Mouse (Mus musculus): Measurements from ENCODE around the gene Nt5c3b.

The Nt5c3b gene

DNA sequence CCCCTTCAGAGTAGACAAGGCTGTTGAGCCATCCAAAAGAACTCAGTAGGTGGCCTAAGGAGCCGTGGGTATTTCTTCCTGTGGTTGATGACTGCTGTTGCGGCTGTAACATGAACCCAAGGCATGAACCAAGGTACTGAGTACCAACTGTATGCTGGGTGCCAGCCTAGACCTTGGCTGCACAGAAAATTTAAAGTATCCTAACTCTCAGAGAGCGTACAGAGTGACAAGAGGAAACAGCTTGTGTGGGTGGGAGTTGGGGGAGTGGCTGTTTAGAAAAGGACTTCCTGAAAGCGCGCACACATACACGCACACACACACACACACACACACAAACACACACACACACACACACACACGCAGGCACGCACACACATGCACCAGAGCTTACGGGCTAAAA, 42.3 kb downstream of the Nt5c3b start:
- DNase-seq (ENCODE audit: low spot score) = no peak

DNA sequence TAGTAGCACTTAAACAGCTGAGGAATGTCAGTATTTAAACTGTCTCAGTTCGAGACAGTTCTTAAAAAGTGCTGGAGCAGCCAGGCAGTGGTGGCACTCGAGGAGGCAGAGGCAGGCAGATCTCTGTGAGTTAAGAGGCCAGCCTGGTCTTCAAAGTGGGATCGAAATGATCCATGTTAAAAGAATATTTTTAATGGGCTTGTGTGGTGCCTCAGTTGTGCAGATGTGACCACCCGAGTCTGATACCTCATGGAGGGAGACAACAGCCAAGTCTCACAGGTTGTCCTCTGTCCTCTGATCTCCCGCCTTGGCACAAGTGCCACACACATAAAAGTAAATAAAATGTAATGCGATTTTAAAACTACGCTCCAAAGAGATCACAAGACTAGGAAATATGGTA, 43.1 kb downstream of the Nt5c3b start:
- DNase-seq (ENCODE audit: low spot score) = no peak

DNA sequence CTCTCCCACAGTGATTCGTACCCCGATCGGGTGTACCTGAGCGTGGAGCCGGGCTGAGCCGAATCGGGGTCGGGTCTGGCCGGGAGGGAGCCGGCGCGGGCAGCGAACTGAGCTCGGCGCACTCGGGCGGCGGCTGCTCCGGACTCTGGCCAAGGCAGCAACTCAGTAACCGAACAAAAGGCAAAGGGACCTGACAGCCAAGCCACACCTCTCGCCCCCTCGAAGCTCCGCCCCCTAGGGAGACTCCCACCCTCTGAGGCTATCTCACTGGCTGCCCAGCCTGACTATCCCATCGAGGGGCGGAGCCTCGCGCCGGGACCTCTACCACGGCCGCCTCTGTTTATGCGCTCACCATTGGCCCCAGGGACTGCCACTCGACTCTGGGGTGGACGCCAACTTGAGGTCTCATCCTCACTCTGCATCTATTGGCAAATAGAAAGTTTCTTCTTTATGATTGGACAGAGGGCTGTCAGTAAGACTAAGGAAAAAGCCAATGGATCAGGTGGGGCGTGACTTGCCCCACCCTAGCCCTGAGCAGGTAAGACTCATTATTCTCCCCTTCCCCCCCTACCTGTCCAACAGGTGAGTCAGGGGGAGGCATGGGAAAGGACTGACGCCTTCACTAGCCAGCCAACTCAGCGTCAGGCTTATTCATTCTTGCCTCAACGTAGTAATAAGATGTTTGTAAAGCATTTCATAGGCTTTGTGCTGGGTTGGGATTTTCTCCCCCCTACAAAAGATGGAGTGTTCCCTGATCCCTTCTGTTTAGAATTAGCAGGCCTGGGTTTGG, 43.8 kb downstream of the Nt5c3b start, which contains the start of gene Jup:
TSS of gene Jup (minus strand) at position 164 of the 790 bp plus-strand sequence.
- DNase-seq (ENCODE audit: low spot score) = peak; percentile 100

DNA sequence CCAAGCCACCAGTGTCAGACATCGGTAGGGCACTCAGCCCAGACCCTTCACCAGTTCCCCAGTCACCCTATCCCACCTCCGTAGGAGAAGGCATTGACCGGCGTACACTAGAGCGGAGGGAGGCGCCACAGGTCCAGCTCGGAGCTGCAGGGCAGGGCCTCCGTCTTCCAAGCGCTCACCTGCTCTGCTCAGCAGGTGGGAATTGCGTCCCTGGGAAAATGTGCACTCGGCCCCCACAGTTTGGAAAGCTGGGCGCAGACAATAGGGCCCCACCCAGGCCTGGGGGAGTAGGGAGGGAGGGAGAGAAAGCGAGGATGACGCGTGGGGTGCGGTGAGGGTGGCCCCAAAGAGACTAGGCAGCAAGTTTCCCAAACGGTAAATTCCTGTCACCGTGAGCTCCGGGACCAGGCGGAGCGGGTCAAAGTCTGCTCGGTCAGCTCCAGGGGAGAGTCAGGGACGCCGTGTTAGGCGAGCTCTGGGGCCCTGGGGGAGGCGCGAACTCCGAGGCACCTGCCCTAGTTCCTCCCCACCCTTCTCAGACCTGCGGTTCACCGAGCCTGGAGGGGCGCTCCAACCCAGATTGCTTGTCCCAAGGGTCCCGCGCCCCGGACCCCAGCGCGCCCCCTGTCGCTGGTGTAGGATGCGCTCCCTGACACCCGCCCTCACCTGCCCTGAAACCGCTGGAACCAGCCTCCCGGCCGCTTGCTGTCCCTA, 44.6 kb downstream of the Nt5c3b start:
- no peak for DNase-seq (ENCODE audit: low spot score)

DNA sequence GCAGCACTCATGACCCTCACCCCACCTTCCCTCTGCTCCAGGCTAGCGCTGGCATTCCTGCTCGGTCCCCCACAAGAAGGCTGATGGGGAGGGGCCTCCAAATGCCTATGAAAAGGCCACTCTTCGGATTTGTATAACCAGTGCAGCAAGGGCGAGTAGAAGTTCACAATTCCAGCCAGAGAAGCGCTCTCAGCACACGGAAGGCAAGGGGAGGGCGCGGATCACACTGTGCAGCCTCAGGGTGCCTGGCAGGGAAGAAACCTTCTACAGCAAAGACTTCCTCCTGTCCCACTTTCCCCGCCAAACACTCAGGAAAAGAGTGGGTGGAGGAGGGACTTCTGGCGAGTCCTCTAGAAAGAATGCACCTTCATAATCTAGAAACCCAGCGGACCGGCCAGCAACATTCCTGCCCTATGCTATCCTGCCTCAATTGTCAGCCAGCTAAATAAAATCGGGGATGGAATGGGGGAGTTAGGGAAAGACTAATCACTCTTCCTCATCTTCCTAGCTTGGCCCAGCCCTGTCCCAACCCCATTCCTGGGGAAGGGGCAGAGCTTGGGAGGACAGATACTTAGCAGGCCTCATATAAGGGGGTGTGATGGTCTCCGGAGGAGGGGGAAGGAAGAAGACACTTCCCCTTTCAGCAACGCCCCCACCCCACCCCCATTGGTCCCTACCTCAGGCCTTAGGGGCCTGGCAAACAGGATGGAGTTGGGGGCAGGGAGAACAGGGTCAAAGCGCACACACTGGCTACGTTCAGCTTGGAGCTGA, 45.6 kb downstream of the Nt5c3b start:
- peak; percentile 65 for DNase-seq (ENCODE audit: low spot score)

DNA sequence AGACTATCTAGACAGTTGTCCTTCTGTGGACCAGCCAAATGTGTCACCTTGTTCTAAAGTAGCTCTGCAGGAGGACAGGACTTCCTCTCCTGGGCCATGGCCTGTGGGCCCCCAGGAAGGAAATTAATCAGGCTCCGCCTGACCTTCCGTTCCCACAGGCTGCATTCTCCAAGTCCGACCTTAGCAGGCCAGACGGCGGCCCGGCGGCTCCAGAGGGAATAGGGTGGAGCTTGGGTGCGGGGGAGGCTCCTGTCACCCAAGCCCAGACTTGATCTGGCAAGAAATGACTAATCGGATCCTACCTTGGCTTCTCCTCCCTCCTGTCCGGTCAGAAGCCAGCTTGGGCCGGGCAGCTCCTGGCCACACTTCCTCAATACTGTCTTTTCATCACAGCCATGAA, 46.4 kb downstream of the Nt5c3b start:
- peak; percentile 87 for DNase-seq (ENCODE audit: low spot score)

DNA sequence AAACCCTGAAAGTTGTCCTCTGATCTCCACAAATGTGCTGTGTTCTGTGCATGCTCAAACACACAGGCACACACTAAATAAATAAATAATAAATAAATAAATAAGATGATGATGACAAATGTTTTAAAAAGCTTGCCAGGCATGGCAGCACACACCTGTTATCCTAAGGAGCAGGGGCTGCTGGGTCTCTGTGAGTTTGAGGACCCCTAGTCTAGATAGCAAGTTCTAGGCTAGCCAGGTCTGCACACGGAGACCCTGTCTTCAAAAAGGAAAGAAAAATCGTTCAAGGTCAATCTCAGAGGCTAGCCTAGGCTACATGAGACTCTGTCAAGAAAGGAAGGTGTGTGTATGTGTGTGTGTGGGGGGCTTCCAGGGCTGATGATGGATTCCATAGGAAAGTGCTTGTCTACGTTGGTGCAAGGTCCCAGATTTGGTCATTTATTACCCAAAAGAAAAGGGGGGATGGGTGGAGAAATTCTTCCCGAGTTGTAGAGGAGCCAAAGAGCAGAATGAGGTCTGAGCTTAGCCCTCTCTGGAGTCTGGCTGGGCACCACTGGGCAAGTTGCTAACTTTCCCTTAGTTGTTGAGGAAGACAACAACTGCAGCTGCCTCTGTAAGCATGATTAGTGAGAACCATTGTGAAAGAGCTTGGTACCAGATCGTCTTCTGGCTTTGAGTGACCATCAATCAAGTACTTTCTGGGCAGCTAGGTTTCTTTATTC, 47.1 kb downstream of the Nt5c3b start:
- DNase-seq (ENCODE audit: low spot score) = no peak

DNA sequence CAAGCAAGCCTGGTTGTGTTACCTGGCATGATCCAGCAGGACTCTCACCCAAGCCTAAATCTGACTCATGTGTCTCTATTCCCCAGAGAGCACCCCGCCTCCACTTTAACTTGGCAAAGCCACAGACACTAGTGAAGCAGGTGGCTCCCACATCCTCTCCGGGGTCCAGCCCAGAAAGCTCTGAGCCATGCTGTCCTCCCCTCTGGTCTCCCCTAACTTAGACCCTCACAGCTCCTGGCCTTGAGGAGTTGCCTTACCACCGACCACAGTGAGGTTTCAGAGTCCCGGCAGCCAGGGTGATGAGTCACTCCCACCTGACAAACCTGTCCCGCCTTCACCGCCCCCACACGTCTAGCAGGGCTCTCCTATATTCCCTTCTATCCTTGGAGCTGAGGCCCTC, 47.9 kb downstream of the Nt5c3b start:
- DNase-seq (ENCODE audit: low spot score) = no peak

DNA sequence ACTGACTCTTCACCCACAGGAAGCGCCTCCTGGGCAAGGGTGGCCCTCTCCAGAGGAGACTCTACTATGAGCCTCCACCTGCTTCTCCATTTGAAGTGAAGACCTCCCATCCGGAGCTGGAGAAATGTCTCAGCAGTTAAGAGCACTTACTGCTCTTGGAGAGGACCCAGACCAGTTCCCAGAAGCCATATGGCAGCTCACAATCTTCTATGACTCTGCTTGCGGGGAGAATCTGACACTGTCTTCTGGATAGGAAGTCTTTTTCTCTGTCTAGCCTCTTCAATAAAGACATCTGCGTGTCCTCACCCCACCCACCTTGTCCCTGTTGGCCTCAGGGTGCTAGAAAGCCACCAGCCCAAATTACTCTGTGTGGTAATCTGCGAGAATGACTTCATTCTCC, 48.6 kb downstream of the Nt5c3b start:
- DNase-seq (ENCODE audit: low spot score) = no peak

DNA sequence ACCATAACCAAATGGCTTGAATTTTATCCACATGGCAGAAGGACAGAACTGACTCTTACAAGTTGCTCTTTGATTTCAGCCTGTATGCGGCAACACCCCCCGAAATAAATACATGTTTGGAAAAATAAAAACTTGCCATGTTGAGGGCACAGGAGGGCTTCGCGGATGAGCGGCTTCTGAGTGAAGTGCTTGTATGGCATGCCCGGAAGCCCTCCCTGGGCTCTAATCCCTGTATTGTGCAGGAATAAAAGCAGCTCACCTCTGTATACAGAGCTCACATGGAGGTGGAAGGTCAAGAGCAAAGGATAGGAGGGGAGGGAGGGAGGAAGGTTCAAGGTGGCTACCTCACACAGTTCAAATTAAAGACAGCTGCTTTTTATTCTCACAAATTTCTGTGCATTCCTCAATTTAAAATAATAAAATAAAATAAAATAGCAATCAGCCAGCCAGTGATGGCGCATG, 49.7 kb downstream of the Nt5c3b start:
- DNase-seq (ENCODE audit: low spot score) = no peak

DNA sequence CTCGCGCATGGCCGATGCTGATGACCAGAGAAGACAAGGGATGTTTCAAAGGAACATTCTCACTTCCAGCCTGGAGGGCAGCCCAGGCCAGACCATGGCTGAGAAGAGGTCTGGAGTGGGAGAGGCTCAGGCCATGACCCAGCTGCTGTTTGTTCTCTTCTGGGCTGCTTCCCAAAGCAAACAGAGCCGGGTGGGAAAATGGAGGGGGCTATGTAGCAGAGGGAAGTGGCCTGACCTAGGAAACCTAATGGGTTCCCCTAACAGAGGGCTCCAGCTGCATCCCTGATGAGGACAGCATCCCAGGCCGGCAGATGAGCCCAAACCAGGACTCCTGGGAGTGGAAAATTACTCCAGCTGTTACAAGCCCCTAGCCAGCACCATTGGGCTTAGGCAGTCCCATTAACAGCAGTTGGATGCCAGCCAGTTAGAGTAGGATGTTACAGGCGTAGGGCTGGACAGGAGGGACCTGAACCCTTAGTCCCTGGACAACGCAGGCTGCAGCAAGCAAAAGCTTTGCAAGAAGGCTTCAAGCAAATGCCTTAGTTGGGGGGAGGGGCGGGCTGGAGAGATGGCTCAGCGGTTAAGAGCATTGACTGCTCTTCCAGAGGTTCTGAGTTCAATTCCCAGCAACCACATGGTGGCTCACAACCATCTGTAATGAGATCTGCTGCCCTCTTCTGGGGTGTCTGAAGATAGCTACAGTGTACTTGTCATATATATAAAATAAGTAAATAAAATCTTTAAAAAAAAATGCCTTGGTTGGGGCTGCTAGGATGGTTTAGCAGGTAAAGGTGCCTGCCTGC, 50.3 kb downstream of the Nt5c3b start:
- peak; percentile 92 for DNase-seq (ENCODE audit: low spot score)

DNA sequence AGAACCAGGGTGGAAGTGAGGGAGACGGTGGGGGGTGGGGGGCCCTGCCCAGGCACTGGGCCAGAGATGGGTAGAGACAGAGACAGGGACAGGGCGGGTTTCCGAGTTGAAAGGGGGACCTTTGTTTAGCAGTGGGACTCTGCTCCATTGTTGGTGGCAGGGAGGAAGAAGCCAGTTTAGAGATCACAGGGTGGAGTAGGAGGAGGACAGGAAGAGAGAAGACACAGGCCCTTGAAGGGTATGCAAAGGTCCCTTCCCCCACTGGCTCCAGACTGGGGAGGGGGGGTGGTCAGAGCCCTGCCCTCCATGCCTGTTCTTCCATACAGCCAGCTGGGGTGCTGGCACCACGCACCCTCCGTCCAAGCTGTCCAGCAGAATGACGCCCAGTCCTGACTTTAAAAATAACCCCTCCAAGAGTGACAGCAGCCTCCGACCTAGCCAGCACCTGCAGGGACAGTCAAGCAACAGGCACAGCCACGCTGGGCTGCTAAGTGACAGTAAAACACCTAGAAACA, 51.6 kb downstream of the Nt5c3b start:
- DNase-seq (ENCODE audit: low spot score) = peak; percentile 87

DNA sequence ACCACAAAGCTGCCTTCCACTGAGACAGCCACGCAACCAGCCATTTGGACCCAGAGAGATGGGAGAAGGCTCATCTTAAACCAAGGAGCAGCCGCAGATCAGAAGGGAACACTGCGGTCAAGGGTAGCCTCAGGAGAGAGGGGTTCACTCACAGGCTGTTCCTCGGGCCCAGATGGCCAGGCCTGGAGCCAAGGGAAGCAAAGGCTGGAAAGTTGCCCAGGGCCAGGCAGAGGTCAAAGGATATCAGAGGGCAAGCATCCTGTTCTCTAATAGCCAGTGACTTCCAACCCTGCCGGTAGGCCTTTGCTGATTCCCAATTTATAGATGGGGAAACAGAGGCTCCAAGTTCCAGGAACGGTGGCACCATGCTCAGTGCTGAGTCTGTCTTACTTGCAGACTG, 53.0 kb downstream of the Nt5c3b start:
- DNase-seq (ENCODE audit: low spot score) = peak; percentile 77

DNA sequence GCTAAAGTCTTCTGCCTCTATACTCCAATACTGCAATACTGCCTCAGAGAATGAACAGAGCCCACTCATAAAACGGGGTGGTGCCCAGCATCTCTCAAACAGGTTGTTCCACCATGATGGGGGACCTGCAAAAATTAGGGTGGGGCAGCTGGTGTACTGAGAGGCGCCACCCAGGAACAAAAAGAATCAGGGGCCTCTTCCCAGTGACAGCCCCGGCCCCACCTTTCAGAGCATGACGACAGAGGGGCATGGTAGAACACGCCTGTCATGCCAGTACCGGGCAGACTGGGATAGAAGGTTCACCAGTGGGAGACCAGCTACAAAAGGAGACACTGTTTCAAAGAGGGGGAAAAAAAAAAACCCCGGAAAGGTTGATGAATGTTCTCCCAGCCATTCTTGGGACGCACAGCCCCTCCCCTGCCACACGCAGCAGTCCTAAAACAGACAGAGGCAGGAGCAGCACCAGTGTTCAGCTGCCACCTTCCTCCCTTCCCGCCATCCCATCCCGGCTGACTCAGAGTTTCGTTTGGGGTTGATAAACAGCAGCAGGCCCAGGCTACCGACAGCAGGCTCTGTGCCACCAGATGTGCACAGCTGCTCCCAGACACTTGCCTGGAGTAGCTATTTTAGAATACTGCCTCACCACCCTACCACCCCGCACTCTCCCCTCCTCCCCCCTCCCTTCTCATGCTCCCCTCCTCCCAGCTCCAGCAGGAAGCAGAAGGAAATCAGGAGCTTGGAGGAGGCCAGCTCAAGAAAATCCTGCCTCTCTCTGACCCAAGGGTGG, 53.8 kb downstream of the Nt5c3b start:
- DNase-seq (ENCODE audit: low spot score) = peak; percentile 79

DNA sequence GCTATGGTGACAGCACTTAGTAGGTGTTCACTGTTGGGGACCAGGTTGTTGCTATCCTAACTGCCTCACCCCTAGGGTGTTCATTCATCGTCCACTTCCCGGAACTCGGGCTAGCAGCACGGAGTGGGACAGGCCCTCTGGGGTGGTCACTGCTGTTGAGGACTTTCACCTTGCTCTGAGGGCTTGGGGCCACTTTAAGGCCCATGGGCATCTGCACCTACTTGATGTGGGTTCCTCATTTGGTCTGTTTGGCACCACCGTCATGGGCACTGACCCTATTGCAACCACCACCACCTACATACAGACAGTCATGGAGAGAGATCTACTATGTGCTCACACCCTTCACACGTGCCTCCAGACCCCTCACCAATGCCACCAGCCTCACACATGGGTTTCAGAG, 54.5 kb downstream of the Nt5c3b start:
- no peak for DNase-seq (ENCODE audit: low spot score)

DNA sequence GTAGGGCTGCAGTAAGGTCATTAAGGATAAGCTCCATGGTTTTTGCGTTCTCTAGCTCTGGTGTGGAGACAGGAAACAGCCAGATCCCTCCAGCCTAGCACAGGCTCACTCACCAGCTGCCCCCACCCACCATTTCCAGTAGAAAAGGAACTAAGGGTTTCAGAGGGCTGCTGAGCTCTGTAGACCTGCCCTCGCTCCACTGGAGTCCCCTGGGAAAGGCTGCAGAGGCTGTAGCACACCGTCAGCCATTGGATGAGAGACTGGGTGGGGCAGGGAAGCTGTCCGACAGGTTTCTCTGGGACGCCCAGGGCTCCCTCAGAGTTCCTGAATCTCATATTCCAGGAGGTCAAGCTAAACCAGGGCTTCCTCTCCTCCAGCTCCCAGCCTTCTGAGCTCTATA, 55.0 kb downstream of the Nt5c3b start:
- DNase-seq (ENCODE audit: low spot score) = peak; percentile 82

DNA sequence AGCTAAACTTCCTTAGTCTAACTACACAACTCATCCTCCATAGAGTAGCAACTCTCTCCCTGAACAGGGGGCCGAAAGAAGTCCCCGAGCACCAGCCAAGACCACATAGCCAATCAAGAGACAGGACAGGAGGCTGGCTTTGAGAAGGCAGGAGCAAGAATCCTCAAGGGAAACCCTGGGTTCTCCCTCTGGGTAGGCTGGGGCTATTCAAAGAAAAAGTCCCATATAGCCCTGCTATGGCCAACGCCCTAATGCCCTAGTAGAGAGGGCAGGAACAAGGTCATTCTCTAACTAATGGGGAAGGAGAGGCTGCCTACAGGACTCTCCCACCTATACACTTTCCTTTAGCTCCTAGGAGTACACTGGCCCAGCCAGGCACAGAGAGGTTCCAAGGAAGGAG, 56.6 kb downstream of the Nt5c3b start:
- no peak for DNase-seq (ENCODE audit: low spot score)

DNA sequence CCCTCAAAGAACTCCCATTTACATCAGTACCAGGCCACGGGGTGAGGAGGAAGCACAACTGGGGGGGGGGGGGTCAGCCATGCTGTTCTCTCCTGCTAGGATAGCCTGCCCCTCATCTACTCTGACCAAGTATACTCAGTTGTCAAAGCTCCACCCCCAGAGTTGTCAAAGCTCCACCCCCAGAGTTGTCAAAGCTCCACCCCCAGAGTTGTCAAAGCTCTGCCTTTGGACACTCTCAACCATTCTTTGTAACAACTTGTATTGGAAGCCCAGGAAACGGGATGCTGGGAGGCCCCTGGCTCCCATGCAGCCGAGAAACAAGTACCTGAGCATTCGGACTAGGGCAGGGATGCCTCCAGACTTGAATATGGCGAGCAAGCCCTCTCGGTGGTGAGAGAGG, 58.9 kb downstream of the Nt5c3b start:
- no peak for DNase-seq (ENCODE audit: low spot score)

DNA sequence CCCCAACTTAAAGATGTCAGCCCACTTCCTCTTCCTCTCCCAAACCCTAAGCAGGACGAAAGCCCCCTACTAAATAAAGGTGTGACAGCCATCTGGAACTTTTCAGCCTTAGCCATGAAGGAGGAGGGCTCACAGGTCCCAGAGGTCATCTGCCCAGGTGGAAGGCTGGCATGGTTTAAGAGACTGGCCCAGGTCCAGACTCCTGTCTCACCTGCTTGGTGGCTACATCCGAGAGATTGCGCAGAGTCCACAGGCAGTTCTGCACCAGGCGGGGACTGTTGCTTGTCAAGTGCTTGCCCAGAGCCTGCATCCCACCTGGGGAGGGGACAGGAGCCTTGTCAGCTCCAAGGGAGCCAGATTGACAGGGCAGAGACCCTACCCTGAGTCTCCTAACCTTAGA, 62.3 kb downstream of the Nt5c3b start:
- DNase-seq (ENCODE audit: low spot score) = no peak

DNA sequence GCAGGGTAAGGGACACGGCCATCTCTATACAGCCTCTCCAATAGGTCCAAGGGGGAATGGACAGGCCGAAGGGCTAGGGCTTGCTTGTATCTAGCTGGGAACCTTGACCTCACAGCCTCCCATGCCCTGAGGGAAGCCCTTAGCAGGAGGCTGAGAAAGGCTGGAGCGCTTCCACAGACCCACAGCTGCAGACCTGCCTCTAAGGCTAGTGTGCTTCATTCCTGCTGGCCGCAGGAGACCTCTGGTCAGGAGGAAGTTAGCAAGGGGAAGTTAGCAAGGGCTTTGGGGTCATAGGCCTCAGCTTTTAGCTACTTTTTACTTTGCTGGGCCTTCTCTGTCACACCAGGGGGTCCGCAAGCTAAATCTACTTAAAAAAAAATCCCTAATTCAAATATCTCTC, 63.2 kb downstream of the Nt5c3b start:
- no peak for DNase-seq (ENCODE audit: low spot score)

Data from lung, postnatal 25 days (tissue).